Mouse (Mus musculus): Measurements from ENCODE around the gene Fgd5. TPM values are rescaled to one million over a fixed set of nuclear protein-coding genes. Genes with fewer than 3 reads are reported as not detected.
A peak's percentile ranks its signal among the peaks of the same experiment; 100 is the strongest.
"Not testable (repeated sequence)": the region's sequence is repeated elsewhere in the genome, so short reads cannot be mapped to it uniquely, and the experiment has no call there.

Gene Fgd5
- total RNA-seq, 4 experiments from 2014 or later: 4.0 to 6.0 (median 5.4) TPM

- no peak for DNase-seq (ENCODE audit: low spot score in 2 of 2)
Observed at GRCm38 (mm10) chr6:92065721-92066496, 87.2 kb downstream of the Fgd5 start.

DNA sequence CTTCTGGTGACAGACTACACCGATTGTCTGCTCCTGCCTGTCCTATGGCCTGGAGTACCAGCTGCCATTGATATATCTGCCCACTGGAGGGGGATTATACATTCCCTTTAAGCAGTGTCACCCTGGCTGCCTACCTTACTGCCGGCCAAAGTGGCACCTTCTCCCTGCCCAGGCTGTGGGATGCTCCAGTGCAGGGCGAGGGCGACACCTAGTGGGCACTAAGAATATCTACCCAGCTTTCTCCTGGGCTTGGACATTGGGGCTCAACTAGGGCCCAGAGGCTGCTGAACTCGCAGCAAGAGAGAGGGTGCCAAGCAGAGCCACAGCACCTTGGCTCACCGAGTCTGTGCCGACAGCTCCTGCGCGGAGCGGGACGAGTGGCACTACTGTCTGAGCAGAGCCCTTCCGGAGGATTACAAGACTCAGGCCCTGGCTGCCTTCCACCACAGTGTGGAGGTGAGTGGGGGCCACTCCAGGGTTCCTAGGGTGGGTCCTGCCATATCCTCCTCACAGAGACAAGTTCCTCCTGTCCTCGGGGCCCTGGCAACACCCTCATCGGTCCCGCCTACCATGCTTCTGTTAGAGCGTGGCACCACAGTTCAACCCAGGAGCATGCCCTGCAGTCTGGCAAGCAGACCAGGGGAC is 88.6 kb downstream of the Fgd5 start:
- DNase-seq (ENCODE audit: low spot score in 2 of 2): peak; percentile 37 to 73

DNA sequence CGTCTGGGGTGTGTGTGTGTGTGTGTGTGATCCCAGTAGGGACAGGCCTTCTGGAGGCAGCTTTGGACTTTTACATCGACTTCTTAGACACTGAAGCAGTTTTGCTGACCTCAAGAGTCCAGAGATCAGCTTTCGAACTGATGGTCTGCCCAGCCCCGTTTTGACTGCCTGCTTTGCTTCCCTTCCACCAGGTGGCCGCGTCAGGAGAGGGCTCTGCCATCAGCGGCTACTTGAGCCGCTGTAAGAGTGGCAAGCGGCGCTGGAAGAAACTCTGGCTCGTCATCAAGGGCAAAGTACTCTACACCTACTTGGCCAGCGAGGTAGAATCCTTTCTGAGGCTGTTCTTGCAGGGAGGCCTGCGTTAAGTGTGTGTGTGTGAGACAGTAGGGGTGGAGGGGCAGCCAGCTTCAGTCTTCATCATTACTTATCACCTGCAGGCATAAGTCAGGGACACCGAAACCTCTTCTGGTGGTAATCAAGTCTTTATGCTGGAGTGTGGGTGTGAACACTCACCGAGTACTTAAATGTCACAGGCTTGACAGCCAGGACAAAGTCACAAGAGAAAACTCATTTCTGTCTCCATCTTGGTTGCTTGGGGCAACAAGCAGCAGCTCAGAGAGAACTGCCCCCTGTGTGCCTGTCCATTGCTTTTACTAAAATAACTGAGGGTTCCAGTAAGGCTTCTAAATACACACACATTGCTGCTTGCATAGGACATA is 92.6 kb downstream of the Fgd5 start:
- no peak for DNase-seq (ENCODE audit: low spot score in 2 of 2)

- DNase-seq (ENCODE audit: low spot score in 2 of 2): no peak
Observed at GRCm38 (mm10) chr6:92080730-92081129, 102.1 kb downstream of the Fgd5 start.

DNA sequence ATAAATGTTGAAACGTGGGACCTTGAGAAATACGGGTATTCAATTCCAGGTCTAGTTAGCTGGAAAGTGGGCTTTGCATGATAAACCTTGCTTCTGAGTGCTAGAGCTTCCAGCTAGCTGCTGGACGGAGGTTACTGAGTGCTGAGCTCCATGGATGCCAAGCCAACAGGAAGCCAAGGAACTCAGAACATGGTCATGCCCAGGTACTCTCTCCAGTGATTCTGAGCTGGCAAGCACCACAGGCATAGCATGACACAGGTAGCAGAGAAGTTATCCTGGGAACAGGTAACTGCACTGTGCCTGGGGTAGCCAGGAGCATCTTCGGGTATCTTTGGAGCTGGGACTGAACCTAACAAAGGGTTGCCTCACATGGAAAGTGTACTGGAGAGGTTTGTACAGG is 104.1 kb downstream of the Fgd5 start:
- no peak for DNase-seq (ENCODE audit: low spot score in 2 of 2)

DNA sequence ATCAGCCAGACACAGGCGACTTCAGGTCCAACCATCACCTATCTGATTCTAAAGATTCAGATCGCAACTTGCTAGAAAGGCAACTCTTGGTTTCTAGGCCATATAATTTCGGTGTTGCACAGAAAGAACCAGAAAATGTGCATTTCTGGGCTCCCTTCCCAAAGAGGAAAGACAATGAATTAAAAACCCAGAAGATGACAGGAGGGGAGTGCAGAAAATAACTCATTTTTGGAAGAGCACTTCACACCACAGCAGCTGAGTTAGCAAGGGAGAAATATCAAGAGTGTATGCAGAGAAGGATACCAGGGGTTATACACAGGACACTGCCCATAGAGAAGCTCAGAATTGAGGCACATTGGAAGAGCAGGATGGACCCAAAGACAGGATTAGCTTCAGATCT is 106.3 kb downstream of the Fgd5 start:
- DNase-seq (ENCODE audit: low spot score in 2 of 2): no peak

DNA sequence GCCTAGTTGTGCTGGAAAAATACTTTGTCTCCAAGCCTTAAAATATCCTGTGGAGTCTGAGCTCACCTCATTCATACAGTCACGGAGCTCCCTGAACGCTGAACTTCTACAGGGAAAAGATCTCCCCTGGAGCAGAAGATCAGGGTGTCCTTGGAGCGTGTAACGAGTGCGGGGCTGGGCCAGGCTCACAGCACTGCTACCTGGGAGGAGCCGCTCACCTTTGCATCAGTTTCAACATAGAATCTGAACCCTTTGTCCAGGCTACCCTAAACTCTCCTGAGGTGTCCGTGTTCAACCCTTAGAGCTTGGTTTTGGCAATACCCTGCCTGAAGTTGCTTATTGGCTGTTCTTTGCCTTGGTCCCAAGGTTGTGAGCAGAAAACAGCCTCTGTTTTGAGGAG is 110.5 kb downstream of the Fgd5 start:
- DNase-seq (ENCODE audit: low spot score in 2 of 2): not testable (repeated sequence)

DNA sequence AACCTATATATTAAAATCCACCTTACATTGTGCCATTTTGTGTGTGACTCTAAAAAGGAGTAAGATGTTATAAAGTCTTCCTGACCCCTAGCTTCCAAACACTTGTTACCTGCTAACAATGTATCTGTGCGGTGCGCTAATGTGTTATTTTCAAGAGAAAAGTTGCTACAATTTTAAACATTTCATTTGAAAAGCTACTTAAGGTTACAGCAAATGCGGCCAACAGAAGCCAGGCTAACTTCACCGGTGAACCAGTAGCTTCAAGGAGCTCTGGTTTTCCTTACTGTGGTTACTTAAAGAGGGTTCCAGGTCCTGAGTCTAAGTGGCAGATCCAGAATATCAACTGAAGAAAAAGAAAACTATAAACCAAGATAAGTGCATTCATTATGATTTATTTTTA is 111.3 kb downstream of the Fgd5 start:
- no peak for DNase-seq (ENCODE audit: low spot score in 2 of 2)

GRCm38 (mm10) chr6:92090497-92090896 is 111.8 kb downstream of the Fgd5 start:
- no peak for DNase-seq (ENCODE audit: low spot score in 2 of 2)

- DNase-seq (ENCODE audit: low spot score in 2 of 2): peak; percentile 74 to 81
Observed at GRCm38 (mm10) chr6:92091130-92091591, 112.5 kb downstream of the Fgd5 start, which contains the start of gene Nr2c2. TSS of gene Nr2c2 (plus strand) at chr6:92091390.

- DNase-seq (ENCODE audit: low spot score in 2 of 2): peak; percentile 98 to 100
Observed at GRCm38 (mm10) chr6:92091767-92092489, 113.2 kb downstream of the Fgd5 start.

GRCm38 (mm10) chr6:92092737-92093136 is 114.1 kb downstream of the Fgd5 start:
- DNase-seq (ENCODE audit: low spot score in 2 of 2): no peak

DNA sequence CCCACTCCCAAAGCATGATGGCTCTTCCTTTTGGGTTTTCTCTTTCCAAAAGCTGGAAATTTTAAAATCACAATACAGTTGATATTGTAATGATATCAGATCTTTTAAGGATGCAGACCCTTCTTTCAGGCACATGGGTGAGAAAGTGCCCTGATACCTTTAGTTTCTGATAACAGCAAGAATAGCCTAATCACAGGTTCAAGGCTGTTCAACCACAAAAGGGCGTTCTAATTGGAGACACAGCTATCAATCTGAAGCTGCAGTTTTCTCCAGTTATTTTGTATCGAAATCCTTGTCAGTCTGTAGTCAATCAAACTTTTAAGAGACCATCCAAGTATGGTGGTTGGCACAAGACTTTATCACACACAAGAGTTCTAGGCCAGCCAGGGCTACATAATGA is 115.2 kb downstream of the Fgd5 start:
- no peak for DNase-seq (ENCODE audit: low spot score in 2 of 2)

DNA sequence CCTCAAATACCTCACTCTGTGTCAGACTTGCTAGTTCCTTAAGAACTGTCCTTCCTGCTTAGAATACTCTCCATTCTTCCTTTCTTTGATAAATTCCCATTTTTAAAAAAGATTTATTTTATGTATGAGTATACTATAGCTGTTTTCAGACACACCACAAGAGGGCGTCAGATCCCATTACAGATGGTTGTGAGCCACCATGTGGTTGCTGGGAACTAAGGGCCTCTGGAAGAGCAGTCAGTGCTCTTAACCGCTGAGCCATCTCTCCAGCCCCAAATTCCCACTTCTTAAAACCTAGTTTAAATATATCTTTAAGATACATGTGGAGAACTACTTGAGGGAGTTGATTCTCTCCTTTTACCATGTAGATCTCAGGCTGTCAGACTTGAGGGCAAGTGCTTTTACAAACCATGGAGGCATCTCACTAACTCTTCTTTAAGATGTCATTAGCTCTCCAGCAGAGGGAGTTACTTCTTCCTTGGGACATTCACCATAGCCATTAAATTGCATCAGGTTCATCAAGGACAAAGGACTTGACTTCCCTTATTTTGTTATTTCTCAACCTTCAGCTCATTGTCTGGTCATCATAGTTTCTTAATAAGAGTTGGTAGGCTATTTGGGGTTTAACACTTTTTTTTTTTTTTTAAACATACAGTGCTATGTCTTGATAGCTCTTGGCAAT is 122.1 kb downstream of the Fgd5 start:
- DNase-seq (ENCODE audit: low spot score in 2 of 2): no peak

DNA sequence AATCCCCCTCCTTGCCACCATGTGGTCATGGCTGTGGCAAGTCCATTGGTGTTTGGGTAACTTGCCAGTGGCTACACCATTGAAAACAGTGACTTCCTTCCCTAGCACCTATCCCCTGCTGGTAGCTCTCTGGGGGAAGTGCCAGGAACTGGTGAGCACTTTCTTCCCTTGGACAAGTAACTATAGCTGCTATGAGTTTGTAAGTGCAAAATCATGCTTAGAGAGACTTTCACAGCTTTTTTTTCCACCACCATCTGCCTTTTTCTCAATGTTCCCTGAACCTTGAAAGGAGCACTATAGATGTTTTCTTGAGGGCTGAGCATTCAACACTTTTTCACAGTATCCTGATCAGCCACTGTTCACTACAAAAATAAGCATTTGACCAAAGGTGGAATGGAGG is 145.9 kb downstream of the Fgd5 start:
- DNase-seq (ENCODE audit: low spot score in 2 of 2): no peak

Other genes with a start within 250 kb of the Fgd5 start
- gene Grip2, start 151.6 kb upstream of the Fgd5 start, total RNA-seq (2022): 10 to 100 TPM in 1 of 4 experiments, 1 to 10 TPM in 3; 7.9 to 10.8 (median 8.6) TPM
- 10 to 100 TPM; 22.8 to 31.0 (median 24.2) TPM for gene Ccdc174, start 100.8 kb upstream of the Fgd5 start, total RNA-seq (2022)
- gene 4930590J08Rik, start 76.1 kb upstream of the Fgd5 start, total RNA-seq (2022): 1 to 10 TPM; 2.5 to 3.8 (median 3.6) TPM
- gene Nr2c2, start 112.5 kb downstream of the Fgd5 start, total RNA-seq (2022): 10 to 100 TPM; 83.3 to 91.6 (median 89.0) TPM
- 10 to 100 TPM; 39.0 to 53.9 (median 47.7) TPM for gene Mrps25, start 205.2 kb downstream of the Fgd5 start, total RNA-seq (2022)
- gene Rbsn, start 236.0 kb downstream of the Fgd5 start, total RNA-seq (2022): 10 to 100 TPM; 38.5 to 42.1 (median 39.7) TPM

Data from layer of hippocampus, adult 8-10 months (tissue).